Mouse (Mus musculus): ENCODE measurements around the gene Hist1h2an.

Gene Hist1h2an

DNA sequence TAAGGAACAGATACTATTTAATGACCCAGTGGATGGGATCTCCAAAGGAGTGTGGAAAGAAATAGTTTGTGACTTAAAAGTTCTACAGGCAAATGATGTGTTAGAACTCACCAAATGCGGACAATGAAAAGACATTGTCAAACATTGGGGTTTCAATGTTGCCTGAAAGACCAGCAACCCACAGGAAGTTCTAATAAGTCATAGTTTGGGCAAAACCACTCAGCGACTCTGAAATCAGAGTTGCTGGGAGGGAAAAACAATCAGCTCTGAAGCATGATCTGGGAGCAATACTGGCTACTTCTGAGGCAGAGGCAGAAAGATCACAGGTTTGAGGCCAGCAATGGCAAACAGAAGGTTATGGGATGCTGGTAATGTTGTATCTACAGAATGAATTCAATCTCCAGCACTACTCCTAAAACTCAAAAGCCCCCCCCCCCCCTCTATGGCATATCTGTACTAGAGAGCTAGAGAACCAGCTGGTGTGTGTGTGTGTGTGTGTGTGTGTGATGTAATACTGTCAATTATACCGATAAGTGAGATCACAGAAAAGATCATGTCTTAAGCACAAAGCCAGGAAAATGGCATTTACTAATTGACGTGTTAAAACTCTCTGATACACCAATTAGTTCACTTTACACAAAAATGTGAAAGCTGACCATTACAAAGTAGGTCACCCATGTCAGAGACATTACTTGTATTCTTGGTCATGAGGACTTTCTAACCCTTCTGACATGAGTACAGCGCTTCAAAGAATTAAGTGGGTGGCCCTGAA lies 37.4 kb downstream of the Hist1h2an start:
- in situ Hi-C loops (cut with MboI; ENCODE audit: low sequenced_read_pairs), result no loop called here

- in situ Hi-C loops (cut with MboI; ENCODE audit: low sequenced_read_pairs), result no loop called here
Measured at GRCm38 (mm10) chr13:21745006-21745405, 42.0 kb downstream of the Hist1h2an start.

Data from CH12F3 (cell line).